Mouse (Mus musculus): ENCODE measurements around the gene Rasgrf1. TPM values are rescaled to one million over a fixed set of nuclear protein-coding genes. Genes with fewer than 3 reads are reported as not detected.

The Rasgrf1 gene
- total RNA-seq, 1 experiment from 2014 or later, result 5.7 TPM

Other genes with a start within 250 kb of the Rasgrf1 start
- gene Tmed3, start 204.8 kb upstream of the Rasgrf1 start, total RNA-seq (2021), result 67.1 and 72.8 TPM in 2 replicates
- gene Ankrd34c, start 171.4 kb upstream of the Rasgrf1 start, total RNA-seq (2021), result not detected in 2 replicates
- gene Ctsh, start 144.2 kb downstream of the Rasgrf1 start, total RNA-seq (2021), result 103 and 106 TPM in 2 replicates
- 268 and 288 TPM in 2 replicates for gene Morf4l1, start 204.9 kb downstream of the Rasgrf1 start, total RNA-seq (2021)

All from adrenal gland, postnatal 14 days (tissue).